Mouse (Mus musculus) splenic B cell, adult 2 months (primary cell): Measurements from ENCODE around the gene Ndufs2.
A peak's percentile ranks its signal among the peaks of the same experiment; 100 is the strongest.

Source experiments
- DNase-seq: peaks from one replicate; pipeline ENCODE4 v3.0.0-alpha.2; 2011; ENCODE audit warnings: low read depth, low spot score
- H3K27me3 ChIP-seq: 2 replicates; pipeline ENCODE4 v1.6.1; 2012; ENCODE audit warnings: mild to moderate bottlenecking, low read length, moderate library complexity, mixed read lengths; ENCODE audit not compliant: control insufficient read depth, poor library complexity, insufficient read depth, severe bottlenecking
- H3K36me3 ChIP-seq: 2 replicates; pipeline ENCODE4 v1.6.1; 2012; ENCODE audit warnings: mild to moderate bottlenecking, low read length, moderate library complexity, mixed read lengths; ENCODE audit not compliant: control insufficient read depth, poor library complexity, insufficient read depth, severe bottlenecking

Gene Ndufs2

DNA sequence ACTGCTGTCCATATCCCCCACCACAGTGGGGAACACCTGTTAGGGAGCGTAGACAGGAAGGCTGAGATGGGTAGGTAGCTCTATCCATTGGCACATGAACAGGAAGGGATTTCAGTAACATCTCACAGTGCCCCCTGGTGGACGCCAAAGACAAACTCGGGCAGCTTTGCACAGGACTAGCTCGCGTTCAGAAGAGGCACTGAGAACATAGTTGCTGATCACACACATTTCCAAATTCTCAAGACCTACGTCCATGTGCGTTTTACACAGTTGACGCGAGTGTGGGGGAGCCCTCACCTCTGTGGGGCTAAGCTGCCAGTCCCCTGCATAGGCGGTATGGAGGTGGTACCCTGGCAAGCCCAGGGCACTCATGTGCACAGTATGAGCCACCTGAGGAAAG is 30.3 kb downstream of the Ndufs2 start:
- peak; percentile 86 for DNase-seq
- H3K27me3 ChIP-seq, result no peaks in the 10 kb centered on the region
- peaks cover 1% of the 10 kb centered on the region for H3K36me3 ChIP-seq

DNA sequence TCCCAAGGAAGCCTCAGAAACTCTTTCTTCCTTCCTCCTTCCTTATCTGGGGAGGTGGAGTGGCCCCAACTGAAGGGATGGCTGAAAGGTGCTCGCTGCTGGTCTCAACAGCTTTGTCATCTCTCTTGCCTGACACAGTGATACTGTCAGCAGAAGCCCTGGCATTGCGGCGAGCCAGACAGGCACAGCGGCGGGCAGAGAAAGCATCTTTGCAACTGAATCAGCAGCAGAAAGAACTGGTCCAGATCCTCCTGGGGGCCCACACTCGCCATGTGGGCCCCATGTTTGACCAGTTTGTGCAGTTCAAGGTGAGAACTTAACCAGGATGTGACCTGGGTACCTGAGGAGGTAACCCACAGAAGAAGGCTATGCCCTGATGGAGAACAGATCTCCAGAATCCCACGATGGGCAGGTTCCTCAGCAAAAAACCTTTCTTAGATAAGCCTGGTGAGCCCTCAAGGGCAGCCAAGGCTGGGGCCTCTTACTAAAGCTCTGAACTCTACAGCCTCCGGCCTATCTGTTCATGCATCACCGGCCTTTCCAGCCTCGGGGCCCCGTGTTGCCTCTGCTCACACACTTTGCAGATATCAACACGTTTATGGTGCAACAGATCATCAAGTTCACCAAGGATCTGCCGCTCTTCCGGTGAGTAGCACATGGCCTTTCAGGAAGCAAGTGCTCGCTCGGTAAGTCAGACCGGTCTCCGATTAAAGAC is 34.8 kb downstream of the Ndufs2 start:
- H3K27me3 ChIP-seq, result no peaks in the 10 kb centered on the region
- peaks cover 1% of the 10 kb centered on the region for H3K36me3 ChIP-seq

DNA sequence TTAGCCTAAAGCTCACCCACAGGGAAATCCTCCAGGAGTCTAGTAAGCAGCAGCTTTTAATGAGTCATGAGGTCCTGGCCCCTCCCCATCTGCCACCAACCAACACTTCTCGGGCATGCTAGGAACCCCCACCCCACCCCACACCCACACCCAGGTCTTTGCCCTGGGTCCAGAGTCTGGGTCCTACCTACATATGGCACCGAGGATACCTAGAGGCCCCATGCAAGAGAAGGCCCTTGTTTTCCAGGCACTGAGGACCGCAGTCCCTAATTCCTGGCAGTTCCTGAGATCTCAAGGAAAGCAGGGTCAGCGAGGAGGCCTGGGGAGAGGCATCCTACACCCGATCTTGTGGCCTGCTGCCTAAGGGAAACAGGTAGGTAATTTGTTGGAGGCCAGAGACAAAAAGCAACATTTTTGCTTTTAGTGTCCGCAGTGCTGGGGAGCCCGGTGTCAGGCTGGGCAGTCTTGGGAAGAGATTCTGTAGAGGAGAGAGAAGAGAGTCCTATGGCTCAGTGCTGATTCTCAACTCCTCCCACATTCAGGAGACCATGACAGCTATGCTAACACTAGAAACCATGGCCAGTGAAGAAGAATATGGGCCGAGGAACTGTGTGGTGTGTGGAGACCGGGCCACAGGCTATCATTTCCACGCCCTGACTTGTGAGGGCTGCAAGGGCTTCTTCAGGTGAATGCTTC is 37.2 kb downstream of the Ndufs2 start, which contains the start of gene Nr1i3:
TSS of gene Nr1i3 (plus strand) at position 170 of the 696 bp plus-strand sequence.
- DNase-seq, result no peak
- no peaks in the 10 kb centered on the region for H3K36me3 ChIP-seq
- H3K27me3 ChIP-seq, result no peaks in the 10 kb centered on the region

More for the DNA sequence above, 34.8 kb downstream of the Ndufs2 start:
- DNase-seq, result no peak

DNA sequence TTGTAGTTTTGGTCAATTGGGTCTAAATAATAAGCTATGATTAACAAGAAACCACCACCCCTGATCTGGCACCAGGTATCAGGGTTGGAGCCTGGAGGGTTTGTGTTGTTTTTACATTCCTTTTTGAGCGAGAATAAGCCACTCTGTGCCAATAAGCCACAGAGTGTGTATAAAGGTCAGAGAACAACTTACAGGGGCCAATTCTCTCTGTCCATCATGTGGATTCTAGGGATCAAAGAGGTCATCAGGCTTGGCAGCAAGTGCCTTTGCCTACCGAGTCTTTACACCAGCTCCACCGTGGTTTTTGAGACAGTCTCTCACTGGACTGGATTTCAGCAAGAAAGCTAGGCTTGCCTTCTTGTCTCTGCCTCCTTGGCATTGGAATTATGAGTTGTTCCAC is 38.3 kb downstream of the Ndufs2 start:
- no peak for DNase-seq
- no peaks in the 10 kb centered on the region for H3K36me3 ChIP-seq
- H3K27me3 ChIP-seq, result no peaks in the 10 kb centered on the region

DNA sequence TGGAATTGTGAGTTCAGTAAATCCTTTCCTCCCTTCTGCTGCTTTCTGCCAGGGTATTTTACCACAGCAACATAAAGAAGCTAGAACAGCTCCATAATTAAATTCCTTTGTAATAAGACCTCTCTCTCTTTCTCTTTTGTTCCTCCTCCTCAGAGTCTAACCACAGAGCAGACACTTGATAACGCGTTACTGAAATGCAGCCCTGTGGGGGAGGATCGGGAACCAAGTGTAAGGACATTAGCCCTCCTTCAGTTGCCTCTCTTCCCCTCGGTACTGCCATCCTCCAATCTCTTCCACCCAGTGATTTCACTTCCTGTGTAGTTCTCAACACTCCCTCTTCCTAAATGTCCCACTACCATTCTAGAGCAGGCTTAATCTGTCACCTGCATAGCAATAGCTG is 41.8 kb downstream of the Ndufs2 start:
- Histone ChIP-seq H3K27me3 (no peaks in the 10 kb centered on the region), H3K36me3 (no peaks in the 10 kb centered on the region)
- no peak for DNase-seq

DNA sequence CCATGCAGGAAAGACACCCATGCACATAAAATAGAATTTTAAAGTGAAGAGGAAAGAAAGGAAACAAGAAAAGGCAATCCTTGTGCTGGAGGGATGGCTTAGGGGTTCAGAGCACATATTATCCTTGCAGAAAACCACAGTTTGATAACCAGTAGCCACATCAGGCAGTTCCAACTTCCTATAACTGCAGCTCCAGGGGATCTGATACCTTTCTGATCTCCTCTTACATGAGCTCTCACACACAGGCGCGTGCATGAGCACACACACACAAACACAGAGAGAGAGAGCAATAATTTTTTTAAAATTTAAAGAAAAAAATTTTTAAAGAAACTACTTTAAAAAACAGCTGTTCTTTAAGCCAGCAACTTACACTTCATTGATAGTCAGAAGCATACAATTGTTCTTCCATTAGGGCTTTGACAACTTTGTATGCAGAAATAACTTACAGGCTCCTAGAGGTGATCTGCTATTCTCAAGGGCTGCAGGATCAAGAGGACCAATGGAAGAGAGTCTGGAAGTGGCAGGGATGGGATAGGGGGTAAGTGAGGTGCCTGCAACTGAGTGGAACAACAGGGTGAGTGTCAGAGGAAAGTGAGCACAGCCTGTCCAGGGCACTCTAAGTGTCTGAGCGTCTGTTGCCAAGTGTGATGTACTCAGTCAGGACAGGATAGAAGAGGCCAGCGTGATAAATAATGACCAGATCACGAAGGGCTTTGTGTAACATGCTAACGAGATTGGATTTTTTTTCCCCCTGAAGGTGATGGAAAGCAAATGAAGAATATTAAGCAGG is 45.3 kb downstream of the Ndufs2 start:
- DNase-seq, result no peak
- Histone ChIP-seq H3K27me3 (no peaks in the 10 kb centered on the region), H3K36me3 (no peaks in the 10 kb centered on the region)

DNA sequence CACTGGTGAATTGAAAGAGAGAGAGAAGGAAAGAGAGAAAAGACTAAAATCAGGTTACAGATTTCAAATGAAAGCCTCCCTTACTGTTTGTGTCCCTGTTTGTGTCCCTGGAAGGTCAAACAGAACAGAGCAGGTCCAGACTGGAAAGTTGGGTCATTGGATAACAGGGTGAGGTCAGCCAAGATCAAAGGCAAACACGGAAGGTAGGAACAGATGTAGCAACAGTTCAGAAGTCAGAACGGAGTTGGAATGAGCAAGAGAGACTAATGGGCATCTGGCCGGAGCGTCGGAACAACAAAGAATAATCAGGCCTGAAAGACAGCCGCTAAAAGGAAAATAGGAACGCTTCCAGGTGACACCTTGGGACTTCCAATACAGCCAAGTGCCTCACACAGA is 46.9 kb downstream of the Ndufs2 start:
- no peak for DNase-seq
- Histone ChIP-seq H3K27me3 (no peaks in the 10 kb centered on the region), H3K36me3 (no peaks in the 10 kb centered on the region)

DNA sequence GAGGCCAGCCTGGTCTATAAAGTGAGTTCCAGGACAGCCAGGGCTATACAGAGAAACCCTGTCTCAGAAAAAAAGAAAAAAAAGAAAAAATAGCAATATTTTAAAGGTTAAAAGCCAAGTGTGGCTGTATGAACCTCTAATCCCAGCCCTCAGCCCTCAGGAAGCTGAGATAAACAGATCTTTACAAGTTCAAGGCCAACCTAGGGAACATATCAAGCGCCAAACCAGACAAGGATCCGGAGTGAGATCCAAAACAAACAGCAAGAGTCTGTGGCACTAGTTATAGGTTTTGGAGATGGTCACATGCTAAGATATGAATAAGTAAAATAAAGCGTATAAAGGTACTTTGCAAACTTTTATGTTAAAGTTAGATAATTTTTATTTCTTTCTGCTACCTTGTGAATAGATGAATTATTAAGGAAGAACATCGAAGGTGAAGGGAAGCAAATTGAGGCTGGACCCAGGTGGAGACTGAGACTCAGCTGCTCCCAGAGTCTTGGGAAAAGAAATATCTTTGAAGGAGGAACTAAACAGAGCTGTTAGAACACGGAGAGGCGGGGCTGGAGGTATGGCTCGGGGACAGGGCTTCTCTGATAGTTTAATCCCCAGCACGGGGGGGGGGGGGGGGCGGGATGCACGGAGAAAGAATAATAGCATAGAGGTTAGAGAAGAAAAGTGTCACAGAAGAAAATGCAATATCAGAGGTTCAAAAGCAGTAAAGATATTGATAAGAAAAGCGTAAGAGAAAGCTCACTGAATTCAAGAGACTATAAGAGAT is 47.5 kb downstream of the Ndufs2 start:
- no peak for DNase-seq
- Histone ChIP-seq H3K27me3 (no peaks in the 10 kb centered on the region), H3K36me3 (no peaks in the 10 kb centered on the region)

DNA sequence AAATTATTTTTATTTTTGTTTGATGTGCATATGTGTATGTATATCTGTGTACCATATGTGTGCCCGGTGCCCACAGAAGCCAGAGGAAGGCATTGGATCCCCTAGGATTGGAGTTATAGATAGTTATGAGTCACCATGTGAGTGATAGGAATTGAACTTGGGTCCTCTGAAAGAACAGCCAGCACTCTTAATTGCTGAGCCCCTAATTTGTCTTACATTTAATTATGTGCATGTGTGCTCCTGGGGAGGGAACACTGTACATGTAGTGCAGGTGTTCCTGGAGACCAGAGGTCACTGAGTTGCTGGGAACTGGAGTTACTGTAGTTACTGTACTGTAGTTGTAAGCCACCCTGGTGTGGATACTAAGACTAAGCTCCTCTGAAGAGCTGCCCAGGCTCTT is 50.4 kb downstream of the Ndufs2 start:
- no peaks in the 10 kb centered on the region for H3K36me3 ChIP-seq
- H3K27me3 ChIP-seq, result no peaks in the 10 kb centered on the region
- DNase-seq, result no peak

DNA sequence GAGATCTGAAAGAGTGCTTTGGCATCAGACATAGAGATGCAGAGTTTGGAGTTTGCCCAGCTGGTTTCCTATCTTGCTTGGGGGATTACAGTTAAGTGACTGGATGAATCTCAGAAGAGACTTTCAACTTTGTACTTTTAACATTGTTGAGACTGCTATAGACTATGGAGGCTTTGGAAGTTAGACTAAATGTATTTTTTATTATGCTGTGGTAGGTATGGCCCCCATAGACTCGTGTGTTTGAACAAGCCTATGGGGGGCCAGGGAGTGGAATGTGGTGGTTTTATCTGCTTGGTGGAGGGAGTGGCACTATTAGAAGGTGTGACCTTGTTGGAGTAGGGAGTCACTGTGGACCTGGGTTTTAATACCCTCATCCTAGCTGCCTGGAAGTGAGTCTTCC is 51.7 kb downstream of the Ndufs2 start:
- no peak for DNase-seq
- no peaks in the 10 kb centered on the region for H3K27me3 ChIP-seq
- no peaks in the 10 kb centered on the region for H3K36me3 ChIP-seq

DNA sequence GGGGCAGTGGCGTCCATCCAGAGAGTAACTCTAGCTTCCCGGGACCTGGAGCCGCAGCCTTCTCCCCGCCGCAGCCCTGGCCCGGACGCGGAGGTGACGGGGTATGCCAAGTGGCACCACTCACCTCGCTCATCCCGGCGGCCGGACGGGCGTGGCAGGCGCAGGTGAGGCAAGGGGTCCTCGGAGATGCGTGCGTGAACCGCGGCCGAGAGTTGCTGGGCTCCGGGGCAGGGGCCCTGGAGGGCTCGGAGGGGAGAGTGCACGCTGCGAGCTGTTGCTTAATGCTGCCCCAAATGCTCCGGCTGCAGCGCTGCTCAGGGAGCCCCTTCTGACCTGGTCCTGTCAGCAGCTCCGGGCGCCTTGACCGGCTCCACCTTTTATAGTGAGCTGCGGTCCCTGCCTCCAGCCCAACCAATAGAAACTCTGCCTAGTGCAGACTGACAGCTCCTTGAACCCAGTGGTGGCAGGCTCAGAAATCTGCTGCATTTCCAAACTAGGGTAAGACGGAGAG is 55.2 kb downstream of the Ndufs2 start, which contains the start of gene Pcp4l1:
TSS of gene Pcp4l1 (minus strand) at position 382 of the 511 bp plus-strand sequence.
- Histone ChIP-seq H3K27me3 (no peaks in the 10 kb centered on the region), H3K36me3 (no peaks in the 10 kb centered on the region)
- DNase-seq, result peak; percentile 29

DNA sequence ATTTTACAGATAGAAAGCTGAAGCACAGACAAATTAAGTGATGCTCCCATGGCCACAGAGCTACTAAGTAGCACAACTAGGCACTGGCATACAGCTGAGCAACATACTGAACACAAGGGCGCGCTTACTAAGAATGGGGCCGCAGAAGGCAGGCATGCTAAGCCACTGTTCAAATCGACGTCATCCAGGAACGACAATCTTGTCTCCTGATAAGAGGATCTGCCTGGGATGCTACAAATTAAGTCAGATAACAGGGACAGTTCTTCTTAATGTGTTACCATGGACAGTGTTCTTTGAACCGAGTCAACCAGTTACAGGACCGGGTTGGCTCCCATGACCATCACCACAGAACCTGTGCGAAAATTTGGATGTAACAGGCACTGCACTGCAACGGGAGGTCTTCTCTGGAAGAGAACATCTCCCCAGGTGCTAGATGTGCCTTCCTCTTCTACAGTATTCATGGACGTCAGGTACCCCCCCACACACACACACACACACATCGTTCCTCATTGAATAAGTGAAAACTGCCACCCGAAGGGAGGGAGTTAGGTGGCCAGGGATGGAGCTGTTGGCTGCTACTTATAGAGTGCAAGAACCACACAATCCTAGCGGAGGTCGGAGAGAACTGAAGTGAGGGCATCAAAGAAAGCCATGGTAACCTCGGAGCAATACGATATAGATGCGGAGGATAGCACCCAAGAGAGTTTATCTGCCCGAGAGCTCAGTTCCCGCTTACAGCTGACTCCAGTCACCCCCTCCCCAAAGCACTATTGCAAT is 56.0 kb downstream of the Ndufs2 start:
- Histone ChIP-seq H3K27me3 (no peaks in the 10 kb centered on the region), H3K36me3 (no peaks in the 10 kb centered on the region)
- DNase-seq, result peak; percentile 19

DNA sequence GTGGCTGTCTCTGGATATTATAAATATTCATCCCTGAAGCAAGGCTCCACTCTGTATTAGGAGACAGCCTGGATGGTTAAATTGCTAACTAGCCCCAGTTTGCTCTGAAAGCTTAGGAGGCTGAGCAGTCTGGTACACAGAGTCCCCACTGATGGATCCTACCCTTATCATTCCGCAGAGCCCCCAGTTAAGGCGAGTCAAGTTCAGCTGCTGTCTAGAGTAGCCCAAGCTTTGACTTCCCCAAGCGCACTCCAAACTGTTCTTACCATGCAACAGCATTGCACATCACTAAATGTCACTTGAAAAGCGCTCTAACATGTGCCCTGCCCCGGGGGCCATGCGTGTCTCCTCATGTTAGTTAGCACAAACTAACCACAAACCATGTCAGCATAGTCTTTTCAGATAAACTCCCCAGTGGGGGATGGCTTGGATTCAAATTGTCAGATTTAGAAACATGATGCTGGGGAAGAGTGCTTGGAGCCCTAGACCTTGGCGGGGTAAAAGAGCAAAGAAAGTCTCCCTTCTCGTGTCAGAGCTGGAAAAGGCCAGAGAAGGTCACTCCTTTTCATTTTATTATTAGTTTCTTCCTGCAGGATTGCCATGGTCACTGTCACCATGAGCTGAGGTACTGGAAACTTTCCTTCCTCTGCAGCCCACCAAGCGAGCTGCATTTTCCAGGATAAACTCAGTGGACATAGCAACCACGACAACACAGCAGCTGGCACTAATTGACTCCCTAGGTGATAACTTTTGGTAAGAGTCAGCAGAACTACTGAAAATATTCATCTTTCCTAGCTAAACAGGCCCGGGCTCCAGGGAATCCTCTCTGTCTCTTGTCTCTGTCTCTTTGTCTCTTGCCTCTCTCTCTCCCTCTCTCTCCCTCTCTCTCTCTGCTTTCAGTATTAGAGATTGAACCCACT is 57.0 kb downstream of the Ndufs2 start:
- DNase-seq, result no peak
- H3K36me3 ChIP-seq, result no peaks in the 10 kb centered on the region

More for the DNA sequence above, 57.0 kb downstream of the Ndufs2 start:
- H3K27me3 ChIP-seq, result no peaks in the 10 kb centered on the region
